Mouse (Mus musculus): ENCODE data around the gene Ccdc151. TPM values are rescaled to one million over a fixed set of nuclear protein-coding genes. Genes with fewer than 3 reads are reported as not detected.

The Ccdc151 gene
- polyA plus RNA-seq, 1 experiment from 2014 or later: 5.2 TPM

- Histone ChIP-seq H3K4me1 (replicated peaks; ENCODE audit: control insufficient read depth, insufficient read depth, low read length) (peaks cover 7% of the 10 kb centered on the region), H3K4me3 (replicated peaks; ENCODE audit: low read length) (no peak overlapping the region), H3K9ac (replicated peaks; ENCODE audit: low read depth, low read length) (no peak overlapping the region), H3K27ac (ENCODE audit: low read length) (no peak overlapping the region), H3K4me2 (ENCODE audit: low read length) (no peak overlapping the region), H3K27me3 (replicated peaks; ENCODE audit: control insufficient read depth, insufficient read depth, low read length) (peaks cover 2% of the 10 kb centered on the region; the same call in 1 of the 2 replicates), H3K9me3 (ENCODE audit: control insufficient read depth, low read length) (no peaks in the 10 kb centered on the region), H3K36me3 (ENCODE audit: control insufficient read depth, insufficient read depth) (peaks cover 12% of the 10 kb centered on the region; the same call in 1 of the 2 replicates)
- WGBS: 84% methylated on average over 12 of the region's 12 CpGs
- no peak for ATAC-seq
Measured at GRCm38 (mm10) chr9:21943046-21943445, 59.4 kb downstream of the Ccdc151 start.

Other genes with a start within 250 kb of the Ccdc151 start
- gene Spc24, start 242.3 kb downstream of the Ccdc151 start, polyA plus RNA-seq (2015; fragmentation: Nextera tagmentation; extraction: Ambion mirVana): 35.1 and 42.8 TPM in 2 replicates
- 3.2 and 3.7 TPM in 2 replicates for gene Kank2, start 203.9 kb downstream of the Ccdc151 start, polyA plus RNA-seq (2015; fragmentation: Nextera tagmentation; extraction: Ambion mirVana)
- 0.51 TPM in 1 of 2 replicates, not detected in the other for gene Angptl8, start 167.1 kb downstream of the Ccdc151 start, polyA plus RNA-seq (2015; fragmentation: Nextera tagmentation; extraction: Ambion mirVana)
- gene Dock6, start 150.0 kb downstream of the Ccdc151 start, polyA plus RNA-seq (2015; fragmentation: Nextera tagmentation; extraction: Ambion mirVana): 11.8 and 12.0 TPM in 2 replicates
- 37.4 and 39.5 TPM in 2 replicates for gene Rab3d, start 84.4 kb downstream of the Ccdc151 start, polyA plus RNA-seq (2015; fragmentation: Nextera tagmentation; extraction: Ambion mirVana)
- 5.4 and 11.9 TPM in 2 replicates for gene Ccdc159, start 75.2 kb downstream of the Ccdc151 start, polyA plus RNA-seq (2015; fragmentation: Nextera tagmentation; extraction: Ambion mirVana)
- gene Tmem205, start 75.1 kb downstream of the Ccdc151 start, polyA plus RNA-seq (2015; fragmentation: Nextera tagmentation; extraction: Ambion mirVana): 47.7 and 54.8 TPM in 2 replicates
- 74.1 and 89.9 TPM in 2 replicates for gene Plppr2, start 65.6 kb downstream of the Ccdc151 start, polyA plus RNA-seq (2015; fragmentation: Nextera tagmentation; extraction: Ambion mirVana)
- 9.0 and 12.5 TPM in 2 replicates for gene Swsap1, start 46.9 kb downstream of the Ccdc151 start, polyA plus RNA-seq (2015; fragmentation: Nextera tagmentation; extraction: Ambion mirVana)
- gene Epor, start 39.1 kb downstream of the Ccdc151 start, polyA plus RNA-seq (2015; fragmentation: Nextera tagmentation; extraction: Ambion mirVana): 1.6 and 1.8 TPM in 2 replicates
- gene Rgl3, start 13.2 kb downstream of the Ccdc151 start, polyA plus RNA-seq (2015; fragmentation: Nextera tagmentation; extraction: Ambion mirVana): 0.76 and 1.5 TPM in 2 replicates
- 90.0 and 93.9 TPM in 2 replicates for gene Prkcsh, start 172 bp upstream of the Ccdc151 start, polyA plus RNA-seq (2015; fragmentation: Nextera tagmentation; extraction: Ambion mirVana)
- gene Elavl3, start 49.4 kb upstream of the Ccdc151 start, polyA plus RNA-seq (2015; fragmentation: Nextera tagmentation; extraction: Ambion mirVana): 77.6 and 101 TPM in 2 replicates
- not detected in 2 replicates for gene Gm49318, start 68.6 kb upstream of the Ccdc151 start, polyA plus RNA-seq (2015; fragmentation: Nextera tagmentation; extraction: Ambion mirVana)
- gene Zfp653, start 68.7 kb upstream of the Ccdc151 start, polyA plus RNA-seq (2015; fragmentation: Nextera tagmentation; extraction: Ambion mirVana): 20.7 and 22.4 TPM in 2 replicates
- gene Ecsit, start 82.8 kb upstream of the Ccdc151 start, polyA plus RNA-seq (2015; fragmentation: Nextera tagmentation; extraction: Ambion mirVana): 62.5 and 67.4 TPM in 2 replicates
- 0.60 and 0.78 TPM in 2 replicates for gene Cnn1, start 96.6 kb upstream of the Ccdc151 start, polyA plus RNA-seq (2015; fragmentation: Nextera tagmentation; extraction: Ambion mirVana)
- gene Elof1, start 114.5 kb upstream of the Ccdc151 start, polyA plus RNA-seq (2015; fragmentation: Nextera tagmentation; extraction: Ambion mirVana): 147 and 168 TPM in 2 replicates
- 0.42 TPM in 1 of 2 replicates, not detected in the other for gene Acp5, start 133.1 kb upstream of the Ccdc151 start, polyA plus RNA-seq (2015; fragmentation: Nextera tagmentation; extraction: Ambion mirVana)
- gene Pigyl, start 154.2 kb upstream of the Ccdc151 start, polyA plus RNA-seq (2015; fragmentation: Nextera tagmentation; extraction: Ambion mirVana): 72.5 and 78.8 TPM in 2 replicates
- 0.29 and 0.37 TPM in 2 replicates for gene Zfp872, start 185.5 kb upstream of the Ccdc151 start, polyA plus RNA-seq (2015; fragmentation: Nextera tagmentation; extraction: Ambion mirVana)
- 10.1 and 10.9 TPM in 2 replicates for gene Zfp809, start 223.1 kb upstream of the Ccdc151 start, polyA plus RNA-seq (2015; fragmentation: Nextera tagmentation; extraction: Ambion mirVana)

Data from forebrain, embryonic 16.5 days (tissue).